Mouse (Mus musculus) left cerebral cortex, adult 18-20 months (tissue): ENCODE measurements around the gene Sptssa. TPM values are rescaled to one million over a fixed set of nuclear protein-coding genes. Genes with fewer than 3 reads are reported as not detected.

Source experiments
- microRNA-seq, 2 experiments: library from miRNA; unstranded; fragments of <30 nt; microRNA quantifications; one replicate each; pipeline ENCODE4 v1.2.0; 2021
- total RNA-seq, 2 experiments: library from RNA; stranded (reverse); gene quantifications; 2 replicates each; pipeline ENCODE4 v1.2.3; 2021

The Sptssa gene
- total RNA-seq, 2 experiments from 2014 or later, result 24.8 to 25.7 TPM

Small RNA genes within 50 kb of the gene (microRNA-seq; reads per million reads assigned to microRNA genes)
- gene Mir1892, result 0 reads per million in 2 experiments

Other genes with a start within 250 kb of the Sptssa start
- gene Eapp, start 39.3 kb upstream of the Sptssa start, total RNA-seq, result 10 to 100 TPM; 43.2 to 44.7 TPM
- 10 to 100 TPM; 42.3 to 44.1 TPM for gene Snx6, start 139.1 kb upstream of the Sptssa start, total RNA-seq
- gene Cfl2, start 206.3 kb upstream of the Sptssa start, total RNA-seq, result 100 to 1,000 TPM; 106 to 112 TPM